Mouse (Mus musculus): ENCODE data around the gene Dnah3. TPM values are rescaled to one million over a fixed set of nuclear protein-coding genes. Genes with fewer than 3 reads are reported as not detected.

Dnah3 gene
- polyA plus RNA-seq, 1 experiment from 2014 or later = 0.11 TPM

- H3K9me3 ChIP-seq (replicated peaks; ENCODE audit: control insufficient read depth, low read length) = no peaks in the 10 kb centered on the region
- WGBS = 90% methylated on average over 1 of the region's 1 CpGs
- H3K27me3 ChIP-seq (replicated peaks; ENCODE audit: control insufficient read depth, insufficient read depth, low read length) = no peaks in the 10 kb centered on the region
- H3K4me1 ChIP-seq (ENCODE audit: control insufficient read depth, insufficient read depth, low read length) = peaks cover 12% of the 10 kb centered on the region; the same call in 1 of the 2 replicates
- H3K4me3 ChIP-seq (ENCODE audit: low read depth, low read length) = no peak overlapping the region
- ATAC-seq (no peak), DNase-seq (ENCODE audit: low spot score) (no peak)
- H3K4me2 ChIP-seq (ENCODE audit: low read length) = no peak overlapping the region
- H3K27ac ChIP-seq (ENCODE audit: low read depth, low read length) = no peak overlapping the region
- H3K36me3 ChIP-seq (ENCODE audit: control insufficient read depth, insufficient read depth, low read length) = no peaks in the 10 kb centered on the region
- no peak overlapping the region for H3K9ac ChIP-seq (ENCODE audit: low read length)
These were observed 202.9 kb downstream of the Dnah3 start for GRCm38 (mm10) chr7:119892198-119892597.

- 95% methylated on average over 4 of the region's 4 CpGs for WGBS
- no peak for ATAC-seq
- no peaks in the 10 kb centered on the region for H3K4me1 ChIP-seq (ENCODE audit: control insufficient read depth, insufficient read depth, low read length)
These were observed 207.2 kb downstream of the Dnah3 start for GRCm38 (mm10) chr7:119887887-119888286.

GRCm38 (mm10) chr7:119881229-119881628 lies 213.9 kb downstream of the Dnah3 start:
- Histone ChIP-seq H3K9ac (ENCODE audit: low read length) (no peak overlapping the region), H3K27ac (ENCODE audit: low read depth, low read length) (no peak overlapping the region), H3K4me3 (ENCODE audit: low read depth, low read length) (no peak overlapping the region), H3K9me3 (replicated peaks; ENCODE audit: control insufficient read depth, low read length) (no peaks in the 10 kb centered on the region), H3K27me3 (replicated peaks; ENCODE audit: control insufficient read depth, insufficient read depth, low read length) (no peaks in the 10 kb centered on the region), H3K4me1 (ENCODE audit: control insufficient read depth, insufficient read depth, low read length) (no peaks in the 10 kb centered on the region), H3K4me2 (ENCODE audit: low read length) (no peak overlapping the region), H3K36me3 (ENCODE audit: control insufficient read depth, insufficient read depth, low read length) (0 out of 2 replicates have a peak, but pooled peaks cover 4% of the 10 kb centered on the region)
- no peak for ATAC-seq
- no peak for DNase-seq (ENCODE audit: low spot score)
- 92% methylated on average over 2 of the region's 2 CpGs for WGBS

More at GRCm38 (mm10) chr7:119887887-119888286, 207.2 kb downstream of the Dnah3 start:
- Histone ChIP-seq H3K27me3 (replicated peaks; ENCODE audit: control insufficient read depth, insufficient read depth, low read length) (no peaks in the 10 kb centered on the region), H3K4me2 (ENCODE audit: low read length) (no peak overlapping the region), H3K9ac (ENCODE audit: low read length) (no peak overlapping the region), H3K4me3 (ENCODE audit: low read depth, low read length) (no peak overlapping the region), H3K36me3 (ENCODE audit: control insufficient read depth, insufficient read depth, low read length) (peaks cover 3% of the 10 kb centered on the region; the same call in 1 of the 2 replicates), H3K9me3 (replicated peaks; ENCODE audit: control insufficient read depth, low read length) (no peaks in the 10 kb centered on the region), H3K27ac (ENCODE audit: low read depth, low read length) (no peak overlapping the region)
- no peak for DNase-seq (ENCODE audit: low spot score)

GRCm38 (mm10) chr7:119880345-119880744 lies 214.7 kb downstream of the Dnah3 start:
- DNase-seq (ENCODE audit: low spot score) (no peak), ATAC-seq (no peak)
- no peak overlapping the region for H3K4me2 ChIP-seq (ENCODE audit: low read length)
- H3K27me3 ChIP-seq (replicated peaks; ENCODE audit: control insufficient read depth, insufficient read depth, low read length) = no peaks in the 10 kb centered on the region
- H3K36me3 ChIP-seq (ENCODE audit: control insufficient read depth, insufficient read depth, low read length) = 0 out of 2 replicates have a peak, but pooled peaks cover 4% of the 10 kb centered on the region
- H3K4me1 ChIP-seq (ENCODE audit: control insufficient read depth, insufficient read depth, low read length) = no peaks in the 10 kb centered on the region
- H3K27ac ChIP-seq (ENCODE audit: low read depth, low read length) = no peak overlapping the region
- H3K4me3 ChIP-seq (ENCODE audit: low read depth, low read length) = no peak overlapping the region
- 90% methylated on average over 5 of the region's 5 CpGs for WGBS
- no peaks in the 10 kb centered on the region for H3K9me3 ChIP-seq (replicated peaks; ENCODE audit: control insufficient read depth, low read length)
- H3K9ac ChIP-seq (ENCODE audit: low read length) = no peak overlapping the region

- H3K27me3 ChIP-seq (replicated peaks; ENCODE audit: control insufficient read depth, insufficient read depth, low read length) = no peaks in the 10 kb centered on the region
- ATAC-seq (no peak), DNase-seq (ENCODE audit: low spot score) (no peak)
- no peaks in the 10 kb centered on the region for H3K4me1 ChIP-seq (ENCODE audit: control insufficient read depth, insufficient read depth, low read length)
- no peak overlapping the region for H3K4me2 ChIP-seq (ENCODE audit: low read length)
- WGBS = 94% methylated on average over 4 of the region's 4 CpGs
- no peak overlapping the region for H3K9ac ChIP-seq (ENCODE audit: low read length)
- 0 out of 2 replicates have a peak, but pooled peaks cover 4% of the 10 kb centered on the region for H3K36me3 ChIP-seq (ENCODE audit: control insufficient read depth, insufficient read depth, low read length)
- H3K27ac ChIP-seq (ENCODE audit: low read depth, low read length) = no peak overlapping the region
- no peaks in the 10 kb centered on the region for H3K9me3 ChIP-seq (replicated peaks; ENCODE audit: control insufficient read depth, low read length)
- H3K4me3 ChIP-seq (ENCODE audit: low read depth, low read length) = no peak overlapping the region
These were observed 215.9 kb downstream of the Dnah3 start for GRCm38 (mm10) chr7:119879171-119879570.

- H3K9ac ChIP-seq (ENCODE audit: low read length) = no peak overlapping the region
- H3K27me3 ChIP-seq (replicated peaks; ENCODE audit: control insufficient read depth, insufficient read depth, low read length) = no peaks in the 10 kb centered on the region
- DNase-seq (ENCODE audit: low spot score) (no peak), ATAC-seq (no peak)
- H3K4me2 ChIP-seq (ENCODE audit: low read length) = no peak overlapping the region
- H3K4me3 ChIP-seq (ENCODE audit: low read depth, low read length) = no peak overlapping the region
- no peaks in the 10 kb centered on the region for H3K4me1 ChIP-seq (ENCODE audit: control insufficient read depth, insufficient read depth, low read length)
- WGBS = 77% methylated on average over 3 of the region's 3 CpGs
- H3K9me3 ChIP-seq (replicated peaks; ENCODE audit: control insufficient read depth, low read length) = no peaks in the 10 kb centered on the region
- H3K36me3 ChIP-seq (ENCODE audit: control insufficient read depth, insufficient read depth, low read length) = 0 out of 2 replicates have a peak, but pooled peaks cover 4% of the 10 kb centered on the region
- H3K27ac ChIP-seq (ENCODE audit: low read depth, low read length) = no peak overlapping the region
These were observed 219.2 kb downstream of the Dnah3 start for GRCm38 (mm10) chr7:119875776-119876440.

GRCm38 (mm10) chr7:119873050-119873449 lies 222.0 kb downstream of the Dnah3 start:
- H3K4me1 ChIP-seq (ENCODE audit: control insufficient read depth, insufficient read depth, low read length) = no peaks in the 10 kb centered on the region
- no peak overlapping the region for H3K9ac ChIP-seq (ENCODE audit: low read length)
- 37% methylated on average over 2 of the region's 2 CpGs for WGBS
- no peak overlapping the region for H3K4me3 ChIP-seq (ENCODE audit: low read depth, low read length)
- no peak overlapping the region for H3K4me2 ChIP-seq (ENCODE audit: low read length)
- no peaks in the 10 kb centered on the region for H3K27me3 ChIP-seq (replicated peaks; ENCODE audit: control insufficient read depth, insufficient read depth, low read length)
- 0 out of 2 replicates have a peak, but pooled peaks cover 1% of the 10 kb centered on the region for H3K36me3 ChIP-seq (ENCODE audit: control insufficient read depth, insufficient read depth, low read length)
- H3K27ac ChIP-seq (ENCODE audit: low read depth, low read length) = no peak overlapping the region
- ATAC-seq (no peak), DNase-seq (ENCODE audit: low spot score) (no peak)
- no peaks in the 10 kb centered on the region for H3K9me3 ChIP-seq (replicated peaks; ENCODE audit: control insufficient read depth, low read length)

Other genes starting within 250 kb of the Dnah3 start
- 17.2 and 18.5 TPM in 2 replicates for gene Lyrm1, start 199.4 kb downstream of the Dnah3 start, polyA plus RNA-seq (2014; fragmentation: Nextera tagmentation; extraction: Ambion mirVana)
- gene Dcun1d3, start 199.0 kb downstream of the Dnah3 start, polyA plus RNA-seq (2014; fragmentation: Nextera tagmentation; extraction: Ambion mirVana) = 9.2 and 10.3 TPM in 2 replicates
- 6.8 and 7.1 TPM in 2 replicates for gene Tmem159, start 7.1 kb upstream of the Dnah3 start, polyA plus RNA-seq (2014; fragmentation: Nextera tagmentation; extraction: Ambion mirVana)
- not detected in 2 replicates for gene Zp2, start 50.0 kb upstream of the Dnah3 start, polyA plus RNA-seq (2014; fragmentation: Nextera tagmentation; extraction: Ambion mirVana)
- not detected in 2 replicates for gene Anks4b, start 78.6 kb upstream of the Dnah3 start, polyA plus RNA-seq (2014; fragmentation: Nextera tagmentation; extraction: Ambion mirVana)
- gene Crym, start 106.8 kb upstream of the Dnah3 start, polyA plus RNA-seq (2014; fragmentation: Nextera tagmentation; extraction: Ambion mirVana) = 31.2 and 35.1 TPM in 2 replicates
- gene Abca14, start 108.7 kb upstream of the Dnah3 start, polyA plus RNA-seq (2014; fragmentation: Nextera tagmentation; extraction: Ambion mirVana) = not detected in 2 replicates
- not detected in 2 replicates for gene Abca15, start 233.4 kb upstream of the Dnah3 start, polyA plus RNA-seq (2014; fragmentation: Nextera tagmentation; extraction: Ambion mirVana)